Mouse (Mus musculus) G1E (cell line): Measurements from ENCODE around the gene Trabd.

Experiments used
- CTCF ChIP-seq: IDR thresholded peaks from 2 replicates; pipeline ENCODE4 v1.5.1; 2012; ENCODE audit warnings: low read depth, low read length, inconsistent platforms, mixed read lengths
- GATA1 ChIP-seq: IDR thresholded peaks from 2 replicates; pipeline ENCODE4 v1.6.1; 2012; ENCODE audit warnings: borderline replicate concordance, low read length, inconsistent platforms, mixed read lengths
- GATA2 ChIP-seq: IDR thresholded peaks from 2 replicates; pipeline ENCODE4 v1.6.1; 2012; ENCODE audit warnings: low read depth, low read length, inconsistent platforms, borderline replicate concordance
- POLR2AphosphoS5 ChIP-seq: IDR thresholded peaks from 2 replicates; pipeline ENCODE4 v1.6.1; 2012; ENCODE audit warnings: low read depth, low read length, inconsistent platforms; ENCODE audit not compliant: insufficient replicate concordance
- TAL1 ChIP-seq: conservative IDR thresholded peaks from 2 replicates; pipeline ENCODE4 v1.6.1; 2012; ENCODE audit warnings: low read depth, low read length, inconsistent platforms, mixed read lengths

DNA sequence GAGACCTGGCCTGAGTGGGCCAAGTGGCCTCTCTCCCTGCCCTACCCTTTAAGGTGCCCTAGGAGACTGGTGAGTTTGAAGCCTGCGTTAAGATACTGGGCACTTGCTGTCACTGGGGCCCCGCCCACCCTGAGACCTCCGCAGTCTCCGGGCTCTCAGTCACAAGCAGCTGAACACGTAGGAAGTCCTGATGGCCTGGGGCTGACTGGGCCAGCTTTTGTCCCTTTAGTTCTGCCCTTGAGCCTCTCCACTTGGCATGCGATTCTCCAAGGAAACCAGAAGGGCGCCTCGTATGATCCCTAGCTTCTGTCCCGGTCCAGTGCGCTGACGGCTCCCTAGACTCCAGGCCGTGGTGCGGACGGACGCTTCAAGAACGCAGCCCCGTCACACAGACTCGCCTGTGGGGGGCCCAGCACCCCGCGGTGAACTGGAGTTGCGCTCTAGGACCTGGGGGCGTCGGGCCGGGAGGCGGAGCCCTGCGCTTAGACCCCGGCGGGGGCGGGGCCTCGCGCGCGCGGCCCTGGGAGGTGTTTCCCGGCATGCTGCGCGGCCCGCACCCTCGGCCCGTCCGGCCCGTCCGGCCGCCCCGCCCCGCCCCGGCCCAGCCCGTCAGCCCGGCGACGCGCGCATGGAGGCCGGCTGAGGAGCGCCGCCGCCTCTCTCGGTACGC is 689 bp downstream of the Trabd start:
- TF ChIP-seq CTCF (no peak), GATA1 (no peak), TAL1 (no peak), GATA2 (no peak), POLR2AphosphoS5 (no peak)
